Mouse (Mus musculus) liver, adult 2 months (tissue): ENCODE measurements around the gene Meioc. TPM values are rescaled to one million over a fixed set of nuclear protein-coding genes. Genes with fewer than 3 reads are reported as not detected.
A peak's percentile ranks its signal among the peaks of the same experiment; 100 is the strongest.

ENCODE experiments used
- DNase-seq: peaks from one replicate; pipeline ENCODE4 v3.0.0-alpha.2; 2011; ENCODE audit warnings: low read depth, low spot score; ENCODE audit errors: extremely low read depth
- H3K27ac ChIP-seq: fragments of 200-500 bp; replicated peaks from 2 replicates; pipeline ENCODE4 v1.5.1; 2012; ENCODE audit warnings: low read depth, mild to moderate bottlenecking, control low read depth, inconsistent platforms, low read length; ENCODE audit not compliant: insufficient read depth
- H3K27me3 ChIP-seq: fragments of 200-500 bp; 2 replicates; pipeline ENCODE4 v1.6.1; 2012; ENCODE audit warnings: mild to moderate bottlenecking, moderate library complexity, low read length, inconsistent platforms; ENCODE audit not compliant: control insufficient read depth, insufficient read depth
- H3K36me3 ChIP-seq: fragments of 200-500 bp; 2 replicates; pipeline ENCODE4 v1.6.1; 2012; ENCODE audit warnings: low read length, inconsistent platforms; ENCODE audit not compliant: control insufficient read depth, insufficient read depth
- H3K4me1 ChIP-seq: fragments of 200-500 bp; 2 replicates; pipeline ENCODE4 v1.6.1; 2011; ENCODE audit warnings: low read length; ENCODE audit not compliant: control insufficient read depth, insufficient read depth
- H3K4me3 ChIP-seq: fragments of 200-500 bp; 2 replicates; pipeline ENCODE4 v1.5.1; 2011; ENCODE audit warnings: low read depth, mild to moderate bottlenecking, control low read depth, low read length, moderate library complexity; ENCODE audit not compliant: insufficient read depth
- H3K79me2 ChIP-seq: fragments of 200-500 bp; 2 replicates; pipeline ENCODE4 v1.6.1; 2012; ENCODE audit warnings: inconsistent platforms, mild to moderate bottlenecking, low read length, moderate library complexity; ENCODE audit not compliant: control insufficient read depth, insufficient read depth
- H3K9ac ChIP-seq: fragments of 200-500 bp; 2 replicates; pipeline ENCODE4 v1.6.1; 2012; ENCODE audit warnings: low read depth, mild to moderate bottlenecking, control low read depth, inconsistent platforms, low read length
- CTCF ChIP-seq: fragments of 200-500 bp; IDR thresholded peaks from 2 replicates; pipeline ENCODE4 v1.5.1; 2011; ENCODE audit warnings: low read depth, low read length, control low read depth
- POLR2A ChIP-seq: fragments of 200-500 bp; IDR thresholded peaks from 2 replicates; pipeline ENCODE4 v1.6.1; 2011; ENCODE audit warnings: low read length, control low read depth; ENCODE audit not compliant: insufficient read depth; ENCODE audit errors: extremely low read depth
- WGBS: fragments of 180-500 bp; shearing (Covaris S2); methylation state at CpG from one replicate; pipeline ENCODE4 v1.1.7; 2018; 5-methylcytosine and 5-hydroxymethylcytosine counted together
- polyA plus RNA-seq: library from polyadenylated mRNA; depleted of rRNA; stranded (reverse); fragments of >200 nt; gene quantifications from 2 replicates; pipeline ENCODE4 v1.2.3, GENCODE M21; 2012; rRNA removed
- total RNA-seq: library from RNA; depleted of rRNA; stranded (reverse); fragments of >200 nt; gene quantifications from 2 replicates; pipeline ENCODE4 v1.2.3, GENCODE M21; 2014; rRNA removed

Meioc gene
- total and polyA plus RNA-seq, 2 experiments: not detected

DNA sequence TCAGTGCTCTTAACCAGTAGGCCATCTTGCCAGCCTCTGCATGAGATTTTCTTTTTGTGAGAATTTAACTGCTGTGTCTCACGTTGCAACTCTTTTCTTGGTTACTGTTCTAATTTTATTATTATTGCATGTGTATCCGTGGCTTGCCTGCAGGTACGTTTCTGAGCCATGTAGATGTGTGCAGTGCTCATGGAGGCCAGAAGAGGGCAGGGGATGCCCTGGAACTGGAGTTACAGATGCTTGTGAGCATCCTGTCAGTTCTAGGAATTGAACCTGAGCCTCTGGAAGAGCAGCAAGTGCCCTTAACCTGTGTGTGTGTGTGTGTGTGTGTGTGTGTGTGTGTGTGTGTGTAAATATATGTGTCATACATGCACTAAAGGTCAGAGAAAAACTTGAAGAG is 62.1 kb downstream of the Meioc start:
- DNase-seq: no peak
- H3K9ac ChIP-seq: no peak overlapping the region
- H3K79me2 ChIP-seq: no peaks in the 10 kb centered on the region
- H3K27ac ChIP-seq: no peak overlapping the region
- TF ChIP-seq CTCF (peak; percentile 52), POLR2A (no peak)
- 29% methylated on average over 3 of the region's 3 CpGs for WGBS
- no peaks in the 10 kb centered on the region for H3K4me1 ChIP-seq
- no peaks in the 10 kb centered on the region for H3K27me3 ChIP-seq
- no peak overlapping the region for H3K4me3 ChIP-seq
- no peaks in the 10 kb centered on the region for H3K36me3 ChIP-seq

DNA sequence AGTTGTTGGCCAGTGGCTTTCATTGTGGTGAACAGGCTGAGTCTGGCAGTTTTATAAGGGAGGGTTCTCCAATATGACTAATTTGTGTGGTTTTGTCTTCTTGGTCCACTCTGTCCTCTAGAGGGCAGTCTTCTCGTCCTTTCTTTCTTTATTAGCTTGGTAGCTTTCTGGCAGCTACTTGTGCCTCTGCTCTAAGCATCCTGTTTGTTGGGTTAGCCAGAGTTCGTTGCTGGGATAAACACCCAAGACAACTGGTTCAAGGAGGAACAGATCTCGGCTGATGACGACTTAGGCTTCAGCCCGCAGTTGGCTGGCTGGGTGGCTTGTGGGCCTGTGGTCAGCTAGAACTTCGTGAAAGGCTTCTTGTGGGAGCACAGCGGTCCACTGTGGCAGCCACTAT is 65.1 kb downstream of the Meioc start:
- H3K36me3 ChIP-seq: no peaks in the 10 kb centered on the region
- H3K27me3 ChIP-seq: no peaks in the 10 kb centered on the region
- no peak overlapping the region for H3K27ac ChIP-seq
- DNase-seq: peak; percentile 50
- no peak overlapping the region for H3K9ac ChIP-seq
- WGBS: 48% methylated on average over 7 of the region's 7 CpGs
- H3K4me3 ChIP-seq: no peak overlapping the region
- no peaks in the 10 kb centered on the region for H3K4me1 ChIP-seq
- TF ChIP-seq CTCF (no peak), POLR2A (no peak)
- no peaks in the 10 kb centered on the region for H3K79me2 ChIP-seq

DNA sequence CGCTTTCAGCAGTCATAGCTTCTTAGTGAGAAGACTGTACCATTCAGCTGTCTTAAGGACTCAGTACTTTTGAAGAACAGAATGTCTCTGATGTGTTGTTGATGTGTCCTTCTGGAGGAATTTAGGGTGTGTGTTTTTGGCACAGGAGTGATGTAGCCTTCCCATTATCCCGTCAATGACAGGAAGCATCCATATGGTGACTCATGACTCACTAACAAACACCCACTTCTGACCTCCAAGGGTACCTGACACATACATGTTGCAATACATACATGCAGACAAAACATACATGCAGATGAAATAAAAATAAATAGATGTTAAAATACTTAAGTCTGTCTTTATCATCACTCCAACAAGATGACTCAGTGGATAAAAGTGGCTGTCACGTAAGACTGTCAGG is 66.3 kb downstream of the Meioc start:
- Histone ChIP-seq H3K27ac (no peak overlapping the region), H3K4me3 (no peak overlapping the region), H3K4me1 (no peaks in the 10 kb centered on the region), H3K27me3 (no peaks in the 10 kb centered on the region), H3K79me2 (no peaks in the 10 kb centered on the region), H3K36me3 (no peaks in the 10 kb centered on the region), H3K9ac (no peak overlapping the region)
- no peak for DNase-seq
- 88% methylated on average over 3 of the region's 3 CpGs for WGBS
- no peak for TF ChIP-seq CTCF
- no peak for TF ChIP-seq POLR2A

DNA sequence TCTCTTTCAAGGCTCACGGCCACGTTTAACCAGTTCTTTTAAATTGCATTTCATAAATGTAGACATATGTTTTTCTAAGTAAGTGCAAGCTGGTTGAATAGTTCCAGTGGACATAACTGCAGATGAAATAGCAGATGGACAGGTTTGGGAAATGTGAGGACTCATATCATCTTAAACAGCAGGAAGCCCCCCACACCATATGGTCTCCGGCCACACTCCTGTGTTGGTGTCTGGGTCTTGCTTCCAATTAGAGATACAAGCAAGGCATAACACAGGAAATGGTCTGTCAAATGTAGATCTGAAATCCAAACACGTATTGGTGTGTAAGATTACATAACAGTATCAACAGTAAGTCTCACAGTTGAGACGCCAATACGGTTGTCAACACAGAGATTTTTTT is 67.8 kb downstream of the Meioc start:
- Histone ChIP-seq H3K79me2 (no peaks in the 10 kb centered on the region), H3K4me3 (no peak overlapping the region), H3K36me3 (no peaks in the 10 kb centered on the region), H3K27ac (no peak overlapping the region), H3K4me1 (no peaks in the 10 kb centered on the region), H3K9ac (no peak overlapping the region), H3K27me3 (no peaks in the 10 kb centered on the region)
- TF ChIP-seq CTCF (no peak), POLR2A (no peak)
- DNase-seq: no peak
- WGBS: 63% methylated on average over 6 of the region's 6 CpGs

Other genes with a start within 250 kb of the Meioc start
- gene Grn, start 233.4 kb upstream of the Meioc start, total RNA-seq: 53.7 and 88.7 TPM in 2 replicates
- gene Grn, start 233.4 kb upstream of the Meioc start, polyA plus RNA-seq: 155 and 176 TPM in 2 replicates
- 0.81 and 1.0 TPM in 2 replicates for gene Fam171a2, start 216.0 kb upstream of the Meioc start, total RNA-seq
- gene Fam171a2, start 216.0 kb upstream of the Meioc start, polyA plus RNA-seq: 1.4 and 1.8 TPM in 2 replicates
- gene Itga2b, start 193.6 kb upstream of the Meioc start, total RNA-seq: 1.6 and 2.5 TPM in 2 replicates
- 4.3 and 7.1 TPM in 2 replicates for gene Itga2b, start 193.6 kb upstream of the Meioc start, polyA plus RNA-seq
- gene Gpatch8, start 107.3 kb upstream of the Meioc start, total RNA-seq: 9.2 TPM in 2 replicates
- 5.1 and 6.0 TPM in 2 replicates for gene Gpatch8, start 107.3 kb upstream of the Meioc start, polyA plus RNA-seq
- not detected in 2 replicates for gene Gm11627, start 84.3 kb upstream of the Meioc start, total RNA-seq
- not detected in 2 replicates for gene Gm11627, start 84.3 kb upstream of the Meioc start, polyA plus RNA-seq
- 0.07 and 0.09 TPM in 2 replicates for gene Fzd2, start 59.3 kb upstream of the Meioc start, total RNA-seq
- gene Fzd2, start 59.3 kb upstream of the Meioc start, polyA plus RNA-seq: 0.19 and 0.24 TPM in 2 replicates
- gene Ccdc43, start 34.1 kb downstream of the Meioc start, total RNA-seq: 11.5 and 11.8 TPM in 2 replicates
- gene Ccdc43, start 34.1 kb downstream of the Meioc start, polyA plus RNA-seq: 5.7 and 6.2 TPM in 2 replicates
- 2.1 and 3.4 TPM in 2 replicates for gene Adam11, start 97.7 kb downstream of the Meioc start, total RNA-seq
- gene Adam11, start 97.7 kb downstream of the Meioc start, polyA plus RNA-seq: 4.3 and 8.7 TPM in 2 replicates
- 0.46 and 0.47 TPM in 2 replicates for gene Gjc1, start 156.0 kb downstream of the Meioc start, total RNA-seq
- gene Gjc1, start 156.0 kb downstream of the Meioc start, polyA plus RNA-seq: 0.11 and 0.26 TPM in 2 replicates
- gene Higd1b, start 172.1 kb downstream of the Meioc start, total RNA-seq: not detected in 2 replicates
- not detected in 2 replicates for gene Higd1b, start 172.1 kb downstream of the Meioc start, polyA plus RNA-seq
- gene Eftud2, start 217.3 kb downstream of the Meioc start, total RNA-seq: 16.2 and 24.1 TPM in 2 replicates
- 41.5 and 53.3 TPM in 2 replicates for gene Eftud2, start 217.3 kb downstream of the Meioc start, polyA plus RNA-seq
- gene Ccdc103, start 217.5 kb downstream of the Meioc start, total RNA-seq: 0.09 TPM in 1 of 2 replicates, not detected in the other
- gene Ccdc103, start 217.5 kb downstream of the Meioc start, polyA plus RNA-seq: 0.06 TPM in 1 of 2 replicates, not detected in the other
- gene Fam187a, start 221.5 kb downstream of the Meioc start, total RNA-seq: 0.07 TPM in 1 of 2 replicates, not detected in the other
- gene Fam187a, start 221.5 kb downstream of the Meioc start, polyA plus RNA-seq: not detected in 2 replicates
- gene Gfap, start 237.2 kb downstream of the Meioc start, total RNA-seq: 0.18 and 0.20 TPM in 2 replicates
- gene Gfap, start 237.2 kb downstream of the Meioc start, polyA plus RNA-seq: 0.29 and 0.35 TPM in 2 replicates